Mouse (Mus musculus): Measurements from ENCODE around the gene Psmd3. TPM values are rescaled to one million over a fixed set of nuclear protein-coding genes. Genes with fewer than 3 reads are reported as not detected.
"Not testable (repeated sequence)": the region's sequence is repeated elsewhere in the genome, so short reads cannot be mapped to it uniquely, and the experiment has no call there.

Gene Psmd3
- polyA plus RNA-seq, 1 experiment from 2014 or later: 149 TPM

- H3K36me3 ChIP-seq (ENCODE audit: control insufficient read depth, insufficient read depth, low read length): no peaks in the 10 kb centered on the region
- H3K4me1 ChIP-seq (replicated peaks; ENCODE audit: control insufficient read depth, insufficient read depth, low read length): 0 out of 2 replicates have a peak, but pooled peaks cover 3% of the 10 kb centered on the region
- 11% methylated on average over 6 of the region's 6 CpGs for WGBS
- no peak overlapping the region for H3K27ac ChIP-seq (ENCODE audit: low read depth)
- no peaks in the 10 kb centered on the region for H3K9me3 ChIP-seq (ENCODE audit: control insufficient read depth, low read length)
- no peak overlapping the region for H3K9ac ChIP-seq (ENCODE audit: low read length)
- ATAC-seq (replicated peaks; ENCODE audit: low FRiP score, low TSS enrichment, low read depth) (no peak), DNase-seq (ENCODE audit: low spot score) (peak; percentile 68)
- H3K4me2 ChIP-seq (ENCODE audit: low read length): no peak overlapping the region
- H3K27me3 ChIP-seq (replicated peaks; ENCODE audit: control insufficient read depth, insufficient read depth, low read length): no peaks in the 10 kb centered on the region
- H3K4me3 ChIP-seq (ENCODE audit: low read depth, low read length): no peak overlapping the region
Measured at GRCm38 (mm10) chr11:98660517-98660916, 21.8 kb upstream of the Psmd3 start.

DNA sequence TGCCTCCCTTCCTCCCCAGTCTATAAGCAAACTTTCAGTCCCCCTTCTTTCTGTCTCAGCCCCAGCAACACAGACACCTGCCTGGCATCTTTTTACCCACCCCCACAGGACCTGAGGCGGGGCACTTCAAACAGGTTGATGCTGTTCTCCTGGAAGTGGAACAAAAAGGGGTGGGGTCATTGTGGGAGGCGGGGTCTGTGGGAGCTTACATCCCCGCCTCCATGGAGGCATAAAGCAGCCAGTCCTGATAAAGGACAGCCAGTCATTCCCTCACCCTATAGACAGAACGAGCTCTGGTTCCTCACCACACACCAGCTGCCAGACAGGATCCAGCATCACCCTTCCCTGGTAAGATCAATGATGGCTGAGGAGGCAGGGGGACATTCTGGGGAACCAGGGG lies 18.3 kb upstream of the Psmd3 start, which contains the start of gene Gsdma:
TSS of gene Gsdma (plus strand) at position 261 of the 400 bp plus-strand sequence.
- DNase-seq (ENCODE audit: low spot score): no peak
- no peak for ATAC-seq (replicated peaks; ENCODE audit: low FRiP score, low TSS enrichment, low read depth)
- Histone ChIP-seq H3K9me3 (ENCODE audit: control insufficient read depth, low read length) (no peaks in the 10 kb centered on the region), H3K4me2 (ENCODE audit: low read length) (no peak within 1 kb of the TSS), H3K27ac (ENCODE audit: low read depth) (no peak within 1 kb of the TSS), H3K27me3 (replicated peaks; ENCODE audit: control insufficient read depth, insufficient read depth, low read length) (peaks cover 10% of the 10 kb centered on the region), H3K9ac (ENCODE audit: low read length) (no peak within 1 kb of the TSS), H3K4me3 (ENCODE audit: low read depth, low read length) (no peak within 1 kb of the TSS), H3K4me1 (replicated peaks; ENCODE audit: control insufficient read depth, insufficient read depth, low read length) (0 out of 2 replicates have a peak, but pooled peaks cover 3% of the 10 kb centered on the region), H3K36me3 (ENCODE audit: control insufficient read depth, insufficient read depth, low read length) (no peaks in the 10 kb centered on the region)
- WGBS: 13% methylated on average over 4 of the region's 4 CpGs

- no peak for ATAC-seq (replicated peaks; ENCODE audit: low FRiP score, low TSS enrichment, low read depth)
- H3K4me1 ChIP-seq (replicated peaks; ENCODE audit: control insufficient read depth, insufficient read depth, low read length): 0 out of 2 replicates have a peak, but pooled peaks cover 3% of the 10 kb centered on the region
- no peak overlapping the region for H3K4me2 ChIP-seq (ENCODE audit: low read length)
- H3K27me3 ChIP-seq (replicated peaks; ENCODE audit: control insufficient read depth, insufficient read depth, low read length): peaks cover 13% of the 10 kb centered on the region
- WGBS: 38% methylated on average over 2 of the region's 2 CpGs
- H3K4me3 ChIP-seq (ENCODE audit: low read depth, low read length): no peak overlapping the region
- H3K27ac ChIP-seq (ENCODE audit: low read depth): no peak overlapping the region
- H3K9ac ChIP-seq (ENCODE audit: low read length): no peak overlapping the region
- no peak for DNase-seq (ENCODE audit: low spot score)
- H3K36me3 ChIP-seq (ENCODE audit: control insufficient read depth, insufficient read depth, low read length): no peaks in the 10 kb centered on the region
- no peaks in the 10 kb centered on the region for H3K9me3 ChIP-seq (ENCODE audit: control insufficient read depth, low read length)
Measured at GRCm38 (mm10) chr11:98668984-98669383, 13.4 kb upstream of the Psmd3 start.

GRCm38 (mm10) chr11:98671284-98671815 lies 11.0 kb upstream of the Psmd3 start:
- H3K36me3 ChIP-seq (ENCODE audit: control insufficient read depth, insufficient read depth, low read length): no peaks in the 10 kb centered on the region
- no peaks in the 10 kb centered on the region for H3K9me3 ChIP-seq (ENCODE audit: control insufficient read depth, low read length)
- no peak overlapping the region for H3K9ac ChIP-seq (ENCODE audit: low read length)
- ATAC-seq (replicated peaks; ENCODE audit: low FRiP score, low TSS enrichment, low read depth) (no peak), DNase-seq (ENCODE audit: low spot score) (no peak)
- H3K4me1 ChIP-seq (replicated peaks; ENCODE audit: control insufficient read depth, insufficient read depth, low read length): no peaks in the 10 kb centered on the region
- no peak overlapping the region for H3K4me3 ChIP-seq (ENCODE audit: low read depth, low read length)
- H3K4me2 ChIP-seq (ENCODE audit: low read length): no peak overlapping the region
- 61% methylated on average over 3 of the region's 3 CpGs for WGBS
- H3K27me3 ChIP-seq (replicated peaks; ENCODE audit: control insufficient read depth, insufficient read depth, low read length): peaks cover 13% of the 10 kb centered on the region
- no peak overlapping the region for H3K27ac ChIP-seq (ENCODE audit: low read depth)

DNA sequence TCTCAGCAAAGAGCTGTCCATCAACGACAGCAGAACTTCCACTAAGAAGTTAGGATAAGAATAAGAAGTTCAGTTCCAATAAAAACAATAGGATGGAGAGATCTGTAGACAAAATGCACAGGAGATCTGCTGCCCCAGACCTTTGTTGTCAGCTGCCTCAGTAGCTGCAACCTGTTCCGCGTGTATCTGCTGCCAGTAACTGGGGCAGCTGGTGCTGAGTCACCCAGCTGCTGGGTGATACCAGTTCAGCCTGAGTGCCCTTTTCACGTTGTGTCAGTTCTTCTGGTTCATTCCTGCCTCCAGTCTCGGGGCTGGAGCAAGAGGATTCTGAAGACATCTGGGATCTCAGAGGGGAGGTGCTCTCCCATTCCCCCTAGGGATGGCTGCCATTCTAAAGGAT lies 10.5 kb upstream of the Psmd3 start:
- Histone ChIP-seq H3K4me2 (ENCODE audit: low read length) (no peak overlapping the region), H3K4me1 (replicated peaks; ENCODE audit: control insufficient read depth, insufficient read depth, low read length) (no peaks in the 10 kb centered on the region), H3K4me3 (ENCODE audit: low read depth, low read length) (no peak overlapping the region), H3K36me3 (ENCODE audit: control insufficient read depth, insufficient read depth, low read length) (no peaks in the 10 kb centered on the region), H3K27me3 (replicated peaks; ENCODE audit: control insufficient read depth, insufficient read depth, low read length) (peaks cover 13% of the 10 kb centered on the region), H3K9ac (ENCODE audit: low read length) (no peak overlapping the region), H3K27ac (ENCODE audit: low read depth) (no peak overlapping the region), H3K9me3 (ENCODE audit: control insufficient read depth, low read length) (no peaks in the 10 kb centered on the region)
- no peak for DNase-seq (ENCODE audit: low spot score)
- 63% methylated on average over 5 of the region's 5 CpGs for WGBS
- no peak for ATAC-seq (replicated peaks; ENCODE audit: low FRiP score, low TSS enrichment, low read depth)

DNA sequence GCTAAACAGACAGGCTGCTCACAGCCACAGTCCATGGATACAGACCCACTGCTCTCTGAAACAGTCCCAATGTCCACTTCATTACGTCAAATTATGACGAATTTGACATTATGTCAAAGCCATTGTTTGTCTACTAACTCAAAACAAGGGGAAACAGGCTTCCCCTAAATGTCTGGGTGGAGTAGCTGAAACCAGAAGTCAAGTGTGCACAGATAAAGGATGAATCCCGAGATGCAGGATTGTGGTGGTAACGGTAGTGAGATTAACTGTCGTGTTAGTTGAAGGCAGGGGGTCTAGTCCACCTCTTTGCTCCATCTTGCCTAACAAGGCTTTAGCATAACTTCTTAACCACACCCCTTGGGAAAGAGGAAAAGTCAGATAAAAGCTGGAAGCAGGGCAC lies 9.9 kb upstream of the Psmd3 start:
- peaks cover 9% of the 10 kb centered on the region for H3K27me3 ChIP-seq (replicated peaks; ENCODE audit: control insufficient read depth, insufficient read depth, low read length)
- no peaks in the 10 kb centered on the region for H3K4me1 ChIP-seq (replicated peaks; ENCODE audit: control insufficient read depth, insufficient read depth, low read length)
- no peak overlapping the region for H3K9ac ChIP-seq (ENCODE audit: low read length)
- DNase-seq (ENCODE audit: low spot score) (no peak), ATAC-seq (replicated peaks; ENCODE audit: low FRiP score, low TSS enrichment, low read depth) (no peak)
- H3K36me3 ChIP-seq (ENCODE audit: control insufficient read depth, insufficient read depth, low read length): no peaks in the 10 kb centered on the region
- H3K9me3 ChIP-seq (ENCODE audit: control insufficient read depth, low read length): no peaks in the 10 kb centered on the region
- H3K27ac ChIP-seq (ENCODE audit: low read depth): no peak overlapping the region
- no peak overlapping the region for H3K4me3 ChIP-seq (ENCODE audit: low read depth, low read length)
- no peak overlapping the region for H3K4me2 ChIP-seq (ENCODE audit: low read length)
- WGBS: 86% methylated on average over 5 of the region's 5 CpGs

GRCm38 (mm10) chr11:98673136-98673535 lies 9.2 kb upstream of the Psmd3 start:
- not testable (repeated sequence) for H3K4me2 ChIP-seq (ENCODE audit: low read length)

GRCm38 (mm10) chr11:98675829-98676363 lies 6.5 kb upstream of the Psmd3 start:
- 24% methylated on average over 7 of the region's 7 CpGs for WGBS
- H3K4me1 ChIP-seq (replicated peaks; ENCODE audit: control insufficient read depth, insufficient read depth, low read length): 0 out of 2 replicates have a peak, but pooled peaks cover 2% of the 10 kb centered on the region
- no peak overlapping the region for H3K4me2 ChIP-seq (ENCODE audit: low read length)
- H3K36me3 ChIP-seq (ENCODE audit: control insufficient read depth, insufficient read depth, low read length): no peaks in the 10 kb centered on the region
- no peaks in the 10 kb centered on the region for H3K27me3 ChIP-seq (replicated peaks; ENCODE audit: control insufficient read depth, insufficient read depth, low read length)
- H3K9me3 ChIP-seq (ENCODE audit: control insufficient read depth, low read length): no peaks in the 10 kb centered on the region
- H3K27ac ChIP-seq (ENCODE audit: low read depth): no peak overlapping the region
- no peak overlapping the region for H3K4me3 ChIP-seq (ENCODE audit: low read depth, low read length)
- no peak for ATAC-seq (replicated peaks; ENCODE audit: low FRiP score, low TSS enrichment, low read depth)
- no peak overlapping the region for H3K9ac ChIP-seq (ENCODE audit: low read length)
- DNase-seq (ENCODE audit: low spot score): no peak

More at GRCm38 (mm10) chr11:98673136-98673535, 9.2 kb upstream of the Psmd3 start:
- not testable (repeated sequence) for H3K36me3 ChIP-seq (ENCODE audit: control insufficient read depth, insufficient read depth, low read length); H3K9me3 ChIP-seq (ENCODE audit: control insufficient read depth, low read length); H3K4me1 ChIP-seq (replicated peaks; ENCODE audit: control insufficient read depth, insufficient read depth, low read length); H3K9ac ChIP-seq (ENCODE audit: low read length); H3K27ac ChIP-seq (ENCODE audit: low read depth); H3K27me3 ChIP-seq (replicated peaks; ENCODE audit: control insufficient read depth, insufficient read depth, low read length); ATAC-seq (replicated peaks; ENCODE audit: low FRiP score, low TSS enrichment, low read depth); H3K4me3 ChIP-seq (ENCODE audit: low read depth, low read length)
- DNase-seq (ENCODE audit: low spot score): peak; percentile 75
- 10% methylated on average over 6 of the region's 7 CpGs for WGBS

GRCm38 (mm10) chr11:98680023-98680422 lies 2.3 kb upstream of the Psmd3 start:
- Histone ChIP-seq H3K27ac (ENCODE audit: low read depth) (no peak overlapping the region), H3K4me3 (ENCODE audit: low read depth, low read length) (no peak overlapping the region), H3K4me1 (replicated peaks; ENCODE audit: control insufficient read depth, insufficient read depth, low read length) (peaks cover 16% of the 10 kb centered on the region), H3K27me3 (replicated peaks; ENCODE audit: control insufficient read depth, insufficient read depth, low read length) (no peaks in the 10 kb centered on the region), H3K9ac (ENCODE audit: low read length) (no peak overlapping the region), H3K9me3 (ENCODE audit: control insufficient read depth, low read length) (no peaks in the 10 kb centered on the region), H3K4me2 (ENCODE audit: low read length) (no peak overlapping the region), H3K36me3 (ENCODE audit: control insufficient read depth, insufficient read depth, low read length) (no peaks in the 10 kb centered on the region; the same call in 1 of the 2 replicates)
- ATAC-seq (replicated peaks; ENCODE audit: low FRiP score, low TSS enrichment, low read depth) (no peak), DNase-seq (ENCODE audit: low spot score) (no peak)
- WGBS: 97% methylated on average over 1 of the region's 1 CpGs

Data from intestine, embryonic 14.5 days (tissue).